12 mouse cellular contexts compared by ENCODE assay signal in genomic region chr1:89568546-89569405, GRCm38 (mm10).
DNase-seq lines count a peak whose midpoint lies in the region; ATAC-seq and TF ChIP-seq lines count a peak whose summit lies in the region.
"Had no signal": no experiment of that assay in that cellular context is flagged by ENCODE, and none has a peak within 500 bp of the region (broad histone marks: within the 10 kb centered on the region; RNA-seq: fewer than 3 reads in every experiment).

No protein-coding gene starts in this region.

- H3K4me3 ChIP-seq in forebrain, postnatal 0 days (ENCODE audit: low read depth, low read length): no peak overlapping the region
- H3K4me3 ChIP-seq in forebrain, embryonic 12.5 days (replicated peaks): no peak overlapping the region
- no peak overlapping the region for H3K4me3 ChIP-seq in liver, embryonic 16.5 days (ENCODE audit: low read depth, low read length)
- no peak overlapping the region for H3K4me3 ChIP-seq in embryonic facial prominence, embryonic 14.5 days (ENCODE audit: low read depth, low read length)
- no peak overlapping the region for H3K4me3 ChIP-seq in myocyte
- H3K4me3 ChIP-seq: forebrain, embryonic 15.5 days had no signal

- H3K9ac ChIP-seq in forebrain, postnatal 0 days: no peak overlapping the region
- H3K9ac ChIP-seq in forebrain, embryonic 12.5 days: no peak overlapping the region
- no peak overlapping the region for H3K9ac ChIP-seq in liver, embryonic 16.5 days (ENCODE audit: low read depth, low read length)
- H3K9ac ChIP-seq in embryonic facial prominence, embryonic 14.5 days (ENCODE audit: low read depth, low read length): no peak overlapping the region
- H3K9ac ChIP-seq: forebrain, embryonic 15.5 days had no signal

- no peak for TF ChIP-seq POLR2A in myocyte (IDR thresholded peaks at IDR 0.05; ENCODE audit: insufficient read length, low read depth)

- no peaks in the 10 kb centered on the region for H3K27me3 ChIP-seq in forebrain, postnatal 0 days (ENCODE audit: insufficient read depth, low read length)
- no peaks in the 10 kb centered on the region for H3K27me3 ChIP-seq in forebrain, embryonic 12.5 days
- no peaks in the 10 kb centered on the region for H3K27me3 ChIP-seq in liver, embryonic 16.5 days (ENCODE audit: control insufficient read depth, insufficient read depth, low read depth, low read length)
- no peaks in the 10 kb centered on the region for H3K27me3 ChIP-seq in embryonic facial prominence, embryonic 14.5 days (replicated peaks; ENCODE audit: control insufficient read depth, insufficient read depth, low read length)
- H3K27me3 ChIP-seq in myocyte (ENCODE audit: control insufficient read depth, insufficient read depth, insufficient read length): no peaks in the 10 kb centered on the region
- H3K27me3 ChIP-seq: forebrain, embryonic 15.5 days had no signal

- ATAC-seq in forebrain, postnatal 0 days: 0 out of 2 replicates have a peak, but pooled peaks have one; percentile 32
- ATAC-seq in forebrain, embryonic 12.5 days (ENCODE audit: low FRiP score): no peak
- 0 out of 2 replicates have a peak, but pooled peaks have one; percentile 24 for ATAC-seq in liver, embryonic 16.5 days (ENCODE audit: low read depth)
- peak; percentile 19; the same call in 1 of the 2 replicates for ATAC-seq in embryonic facial prominence, embryonic 14.5 days (ENCODE audit: low read depth)
- ATAC-seq: forebrain, embryonic 15.5 days had no signal

- TF ChIP-seq CTCF in forebrain, postnatal 0 days (IDR thresholded peaks at IDR 0.05; ENCODE audit: low read depth): no peak

- no peaks in the 10 kb centered on the region for H3K36me3 ChIP-seq in forebrain, postnatal 0 days (ENCODE audit: insufficient read depth)
- no peaks in the 10 kb centered on the region for H3K36me3 ChIP-seq in forebrain, embryonic 12.5 days (replicated peaks)
- no peaks in the 10 kb centered on the region for H3K36me3 ChIP-seq in liver, embryonic 16.5 days (ENCODE audit: control insufficient read depth, insufficient read depth)
- H3K36me3 ChIP-seq in embryonic facial prominence, embryonic 14.5 days (ENCODE audit: control insufficient read depth, insufficient read depth, low read length): no peaks in the 10 kb centered on the region
- H3K36me3 ChIP-seq in myocyte (ENCODE audit: control insufficient read depth, insufficient read depth): no peaks in the 10 kb centered on the region
- H3K36me3 ChIP-seq: forebrain, embryonic 15.5 days had no signal

- DNase-seq in forebrain, postnatal 0 days: no peak
- DNase-seq in liver: no peak
- DNase-seq in embryonic facial prominence, embryonic 14.5 days (ENCODE audit: low spot score): no peak
- no peak for DNase-seq in frontal cortex, postnatal 36 days (ENCODE audit: low spot score in 2 of 2)
- no peak for DNase-seq in layer of hippocampus, postnatal 36 days
- DNase-seq: layer of hippocampus, adult 9-11 months; lung, adult 2 months; thymus, postnatal 36 days had no signal

- no peaks in the 10 kb centered on the region for H3K9me3 ChIP-seq in forebrain, postnatal 0 days (ENCODE audit: low read length)
- no peaks in the 10 kb centered on the region for H3K9me3 ChIP-seq in forebrain, embryonic 12.5 days
- no peaks in the 10 kb centered on the region for H3K9me3 ChIP-seq in liver, embryonic 16.5 days (replicated peaks; ENCODE audit: control insufficient read depth, low read length)
- no peaks in the 10 kb centered on the region for H3K9me3 ChIP-seq in embryonic facial prominence, embryonic 14.5 days (ENCODE audit: control insufficient read depth, low read length)
- H3K9me3 ChIP-seq: forebrain, embryonic 15.5 days had no signal

- 49% methylated on average over 6 of the region's 6 CpGs for WGBS in forebrain, postnatal 0 days
- 74% methylated on average over 3 of the region's 6 CpGs for WGBS in forebrain, embryonic 12.5 days
- WGBS in liver, embryonic 16.5 days (ENCODE audit: insufficient replicate concordance): 56% methylated on average over 6 of the region's 6 CpGs
- WGBS in embryonic facial prominence, embryonic 14.5 days: 61% methylated on average over 6 of the region's 6 CpGs

- H3K4me2 ChIP-seq in forebrain, postnatal 0 days (ENCODE audit: low read depth): no peak overlapping the region
- no peak overlapping the region for H3K4me2 ChIP-seq in forebrain, embryonic 12.5 days
- H3K4me2 ChIP-seq in liver, embryonic 16.5 days (ENCODE audit: low read depth, low read length): no peak overlapping the region
- no peak overlapping the region for H3K4me2 ChIP-seq in embryonic facial prominence, embryonic 14.5 days (ENCODE audit: low read depth, low read length)
- peak overlapping the region; percentile 20 for H3K4me2 ChIP-seq in myocyte (ENCODE audit: low read depth)
- H3K4me2 ChIP-seq: forebrain, embryonic 15.5 days had no signal

- H3K27ac ChIP-seq in forebrain, postnatal 0 days (ENCODE audit: low read depth, low read length): no peak overlapping the region
- H3K27ac ChIP-seq in forebrain, embryonic 12.5 days: no peak overlapping the region
- H3K27ac ChIP-seq in liver, embryonic 16.5 days (ENCODE audit: low read length): no peak overlapping the region
- H3K27ac ChIP-seq in embryonic facial prominence, embryonic 14.5 days (replicated peaks; ENCODE audit: low read depth, low read length): no peak overlapping the region; the same call in 1 of the 2 replicates
- H3K27ac ChIP-seq: forebrain, embryonic 15.5 days had no signal

- peaks cover 18% of the 10 kb centered on the region for H3K4me1 ChIP-seq in forebrain, postnatal 0 days (ENCODE audit: insufficient read depth)
- peaks cover 62% of the 10 kb centered on the region for H3K4me1 ChIP-seq in forebrain, embryonic 12.5 days
- no peaks in the 10 kb centered on the region for H3K4me1 ChIP-seq in liver, embryonic 16.5 days (ENCODE audit: control insufficient read depth, low read depth, low read length)
- peaks cover 45% of the 10 kb centered on the region for H3K4me1 ChIP-seq in embryonic facial prominence, embryonic 14.5 days (ENCODE audit: control insufficient read depth, insufficient read depth, low read length)

- no peak overlapping the region for H3ac ChIP-seq in myocyte (ENCODE audit: control insufficient read depth, insufficient read length)

- H3K79me2 ChIP-seq in myocyte (ENCODE audit: control insufficient read depth, insufficient read depth): peaks cover 91% of the 10 kb centered on the region

TF ChIP-seq in myocyte, 11 proteins besides CTCF, POLR2A, EP300 and RAD21:
- TF ChIP-seq TCF12 (IDR thresholded peaks at IDR 0.05; ENCODE audit: insufficient read depth, poor library complexity, severe bottlenecking) (no peak), POLR2AphosphoS2 (IDR thresholded peaks at IDR 0.05; ENCODE audit: insufficient read length, low read depth) (no peak), MYOG (IDR thresholded peaks at IDR 0.05; ENCODE audit: control insufficient read depth in 1 of 3, insufficient read depth in 1 of 3, insufficient read length in 2 of 3, low read depth in 2 of 3) (no peak), CEBPB (IDR thresholded peaks at IDR 0.05; ENCODE audit: insufficient read depth, poor library complexity, severe bottlenecking) (no peak), USF1 (IDR thresholded peaks at IDR 0.05; ENCODE audit: low read depth) (no peak), MYOD1 (IDR thresholded peaks at IDR 0.05; ENCODE audit: control insufficient read depth in 1 of 3, insufficient read length in 2 of 3, low read depth in 2 of 3) (no peak), MAX (IDR thresholded peaks at IDR 0.05; ENCODE audit: low read depth) (no peak), SRF (IDR thresholded peaks at IDR 0.05; ENCODE audit: control insufficient read depth, insufficient read length, low read depth) (no peak), E2F4 (IDR thresholded peaks at IDR 0.05; ENCODE audit: insufficient read depth) (no peak), TCF3 (IDR thresholded peaks at IDR 0.05; ENCODE audit: insufficient read length, low read depth) (no peak), REST (IDR thresholded peaks at IDR 0.05; ENCODE audit: insufficient read depth, insufficient read length) (no peak)
TF ChIP-seq in myocyte: peak in this region for 0.
